Mouse (Mus musculus) hindbrain, postnatal 0 days (tissue): ENCODE measurements around the gene Celf1. TPM values are rescaled to one million over a fixed set of nuclear protein-coding genes. Genes with fewer than 3 reads are reported as not detected.
A peak's percentile ranks its signal among the peaks of the same experiment; 100 is the strongest.

Source experiments
- ATAC-seq: fragments of 200-750 bp; cut with Nextera tagmentation; 2 replicates; pipeline ENCODE4 v1.8.0; 2017; ENCODE audit warnings: mild to moderate bottlenecking, moderate TSS enrichment, moderate library complexity
- DNase-seq: peaks from one replicate; pipeline ENCODE4 v3.0.0-alpha.2; 2015; ENCODE audit warnings: low spot score
- H3K27ac ChIP-seq: fragments of 300-500 bp; sonication (generic); 2 replicates; pipeline ENCODE4 v1.5.1; 2014; ENCODE audit warnings: mild to moderate bottlenecking
- H3K27me3 ChIP-seq: fragments of 300-500 bp; sonication (generic); 2 replicates; pipeline ENCODE4 v1.6.1; 2014; ENCODE audit warnings: low read length, mixed read lengths; ENCODE audit not compliant: insufficient read depth
- H3K36me3 ChIP-seq: fragments of 300-500 bp; sonication (generic); 2 replicates; pipeline ENCODE4 v1.6.1; 2014; ENCODE audit warnings: low read length, mixed read lengths; ENCODE audit not compliant: insufficient read depth
- H3K4me1 ChIP-seq: fragments of 300-500 bp; sonication (generic); 2 replicates; pipeline ENCODE4 v1.6.1; 2014; ENCODE audit warnings: antibody characterized with exemption, low read length, mixed read lengths; ENCODE audit not compliant: insufficient read depth
- H3K4me2 ChIP-seq: fragments of 300-500 bp; sonication (generic); 2 replicates; pipeline ENCODE4 v1.6.1; 2014; ENCODE audit warnings: low read depth, mild to moderate bottlenecking, low read length, moderate library complexity, mixed read lengths
- H3K4me3 ChIP-seq: fragments of 300-500 bp; sonication (generic); 2 replicates; pipeline ENCODE4 v1.5.1; 2014; ENCODE audit warnings: low read length
- H3K9ac ChIP-seq: fragments of 300-500 bp; sonication (generic); replicated peaks from 2 replicates; pipeline ENCODE4 v1.6.1; 2014; ENCODE audit warnings: mild to moderate bottlenecking, low read length, moderate library complexity, mixed read lengths
- H3K9me3 ChIP-seq: fragments of 300-500 bp; sonication (generic); 2 replicates; pipeline ENCODE4 v1.6.1; 2016; ENCODE audit warnings: low read length, mixed read lengths
- CTCF ChIP-seq: IDR thresholded peaks from 2 replicates; pipeline ENCODE4 v1.5.1; 2016; ENCODE audit warnings: antibody characterized with exemption, control low read depth, low read depth
- WGBS: fragments of 180-500 bp; shearing (Covaris S2); extraction: QIAGEN DNeasy Blood & Tissue Kit; methylation state at CpG from one replicate; pipeline ENCODE4 v1.1.7; 2014; 5-methylcytosine and 5-hydroxymethylcytosine counted together
- polyA plus RNA-seq: library from polyadenylated mRNA; unstranded; fragments of >200 nt; fragmentation: Nextera tagmentation; extraction: Ambion mirVana; gene quantifications from 2 replicates; pipeline ENCODE4 v1.2.1, GENCODE M21; 2015
- total RNA-seq: library from RNA; depleted of rRNA; stranded (reverse); fragments of >200 nt; gene quantifications from 2 replicates; pipeline ENCODE4 v1.2.3, GENCODE M21; 2014

Celf1 gene
- total and polyA plus RNA-seq, 2 experiments from 2014 or later: 63.1 to 68.6 TPM

DNA sequence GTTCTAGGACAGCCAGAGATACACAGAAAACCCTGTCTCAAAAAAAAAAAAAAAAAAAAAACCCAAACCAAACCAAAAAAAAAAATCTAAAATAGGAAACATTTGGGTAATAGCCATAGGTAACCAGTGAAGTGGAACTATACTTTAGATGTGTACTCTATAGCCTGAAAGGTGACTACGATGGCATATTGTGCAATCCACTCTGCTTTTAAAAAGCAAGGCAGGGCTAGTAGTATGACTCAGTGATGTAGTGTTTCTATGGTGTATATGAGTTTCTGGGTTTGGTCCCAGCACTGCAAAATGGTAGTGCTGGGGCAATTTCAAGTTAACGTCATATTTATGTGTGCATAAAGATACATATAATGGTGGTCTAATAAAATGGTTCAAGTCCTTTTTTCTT, 33.5 kb upstream of the Celf1 start:
- Histone ChIP-seq H3K4me3 (no peak overlapping the region), H3K9ac (no peak overlapping the region), H3K27ac (no peak overlapping the region), H3K9me3 (no peaks in the 10 kb centered on the region), H3K36me3 (peaks cover 32% of the 10 kb centered on the region), H3K4me2 (no peak overlapping the region), H3K27me3 (no peaks in the 10 kb centered on the region), H3K4me1 (peaks cover 14% of the 10 kb centered on the region; the same call in 1 of the 2 replicates)
- DNase-seq: no peak
- no peak for TF ChIP-seq CTCF
- WGBS: 98% methylated on average over 2 of the region's 2 CpGs
- no peak for ATAC-seq

DNA sequence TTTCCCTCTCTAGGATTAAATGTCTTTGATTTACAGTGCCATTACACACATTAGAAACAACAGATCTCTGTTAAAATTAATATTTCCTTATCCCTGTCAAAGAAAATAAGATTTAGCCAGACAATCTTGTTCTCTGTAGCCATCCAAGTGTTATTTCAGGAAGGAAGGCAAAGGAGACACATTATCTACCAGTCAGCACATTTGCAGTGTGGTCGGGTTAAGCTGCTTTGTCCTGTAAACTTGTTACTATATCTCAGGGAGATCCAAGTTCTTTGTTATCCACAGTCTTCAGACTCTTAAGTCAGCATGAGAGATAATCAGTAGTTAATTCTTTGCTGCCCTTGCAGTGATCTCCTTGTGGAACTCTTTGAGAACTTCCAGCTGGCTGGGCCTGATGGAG, 29.3 kb upstream of the Celf1 start:
- H3K9ac ChIP-seq: no peak overlapping the region
- H3K4me2 ChIP-seq: no peak overlapping the region
- no peak overlapping the region for H3K27ac ChIP-seq
- H3K27me3 ChIP-seq: no peaks in the 10 kb centered on the region
- no peak for ATAC-seq
- H3K9me3 ChIP-seq: no peaks in the 10 kb centered on the region
- no peak overlapping the region for H3K4me3 ChIP-seq
- DNase-seq: no peak
- WGBS: 86% methylated on average over 1 of the region's 1 CpGs
- H3K4me1 ChIP-seq: no peaks in the 10 kb centered on the region
- no peak for TF ChIP-seq CTCF
- peaks cover 38% of the 10 kb centered on the region for H3K36me3 ChIP-seq

DNA sequence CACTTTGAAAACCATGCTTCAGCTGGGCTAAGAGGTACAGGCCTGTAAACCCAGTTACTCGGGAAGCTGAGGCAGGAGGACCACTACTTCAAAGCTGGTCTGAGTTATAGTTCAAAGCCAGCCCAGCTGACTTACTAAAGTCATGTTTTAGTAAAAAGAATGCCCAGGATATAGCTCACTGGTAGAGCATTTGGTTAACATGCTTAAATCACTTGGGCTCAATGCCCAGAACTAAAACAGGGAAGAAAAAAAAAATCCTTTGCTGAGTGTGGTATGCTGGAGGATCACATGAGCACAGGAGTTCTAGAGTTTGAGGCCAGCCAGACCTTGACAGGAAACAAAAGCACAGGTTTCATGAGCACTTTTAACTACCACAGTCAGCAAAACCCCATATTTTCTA, 28.5 kb upstream of the Celf1 start:
- DNase-seq (no peak), ATAC-seq (no peak)
- H3K27ac ChIP-seq: no peak overlapping the region
- peaks cover 38% of the 10 kb centered on the region for H3K36me3 ChIP-seq
- no peaks in the 10 kb centered on the region for H3K27me3 ChIP-seq
- H3K4me1 ChIP-seq: no peaks in the 10 kb centered on the region; the same call in 1 of the 2 replicates
- H3K9me3 ChIP-seq: no peaks in the 10 kb centered on the region
- 84% methylated on average over 1 of the region's 1 CpGs for WGBS
- no peak for TF ChIP-seq CTCF
- H3K4me2 ChIP-seq: no peak overlapping the region
- no peak overlapping the region for H3K9ac ChIP-seq
- H3K4me3 ChIP-seq: no peak overlapping the region

DNA sequence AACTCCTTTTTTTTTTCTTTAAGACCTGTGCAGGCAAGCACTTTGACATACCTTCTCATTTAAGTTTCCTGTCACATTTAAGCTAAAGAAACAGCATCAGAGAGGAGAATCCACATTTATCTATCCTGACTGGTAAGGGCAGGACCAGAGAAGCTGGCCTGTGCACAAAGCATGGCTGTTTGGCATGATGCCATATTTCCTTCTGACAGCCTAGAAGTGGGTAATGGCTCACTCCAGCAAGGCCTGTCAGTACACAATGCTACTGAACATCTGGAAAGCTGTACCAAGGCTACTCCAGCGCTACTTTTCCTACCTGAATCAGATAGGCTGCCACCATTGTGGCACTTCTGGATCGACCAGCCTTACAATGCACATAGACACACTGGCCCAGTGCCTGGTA, 26.5 kb upstream of the Celf1 start:
- H3K4me3 ChIP-seq: no peak overlapping the region
- ATAC-seq: no peak
- peaks cover 30% of the 10 kb centered on the region for H3K36me3 ChIP-seq
- TF ChIP-seq CTCF: no peak
- H3K27ac ChIP-seq: no peak overlapping the region
- no peaks in the 10 kb centered on the region; the same call in 1 of the 2 replicates for H3K4me1 ChIP-seq
- H3K4me2 ChIP-seq: no peak overlapping the region
- no peaks in the 10 kb centered on the region for H3K9me3 ChIP-seq
- DNase-seq: peak; percentile 61
- no peaks in the 10 kb centered on the region for H3K27me3 ChIP-seq
- no peak overlapping the region for H3K9ac ChIP-seq
- 64% methylated on average over 2 of the region's 2 CpGs for WGBS

DNA sequence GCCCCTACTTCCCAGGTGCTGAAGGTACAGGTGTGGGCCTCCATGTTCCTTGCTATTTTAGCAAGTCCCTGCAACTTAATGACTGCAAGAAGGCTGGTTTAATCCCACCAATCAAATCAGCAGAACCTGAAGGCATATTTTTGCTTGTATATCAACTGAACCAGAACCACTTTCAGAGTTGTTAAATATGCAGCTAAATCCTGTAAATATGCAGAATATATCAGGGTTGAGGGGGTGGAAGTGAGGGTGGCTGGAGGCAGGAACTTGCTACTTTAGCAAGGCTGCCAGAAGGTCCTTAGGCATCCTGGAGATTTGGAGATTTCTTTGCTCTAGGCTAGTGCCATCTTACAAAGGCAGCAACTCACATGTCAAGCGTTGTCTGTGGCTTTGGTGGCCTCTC, 24.7 kb upstream of the Celf1 start:
- ATAC-seq (no peak), DNase-seq (no peak)
- WGBS: 81% methylated on average over 1 of the region's 1 CpGs
- H3K4me2 ChIP-seq: peak overlapping the region; percentile 27; the same call in 1 of the 2 replicates
- H3K9ac ChIP-seq: 0 out of 2 replicates have a peak overlapping the region, but pooled peaks have one; percentile 21
- H3K27me3 ChIP-seq: no peaks in the 10 kb centered on the region
- no peaks in the 10 kb centered on the region for H3K9me3 ChIP-seq
- no peak for TF ChIP-seq CTCF
- peaks cover 16% of the 10 kb centered on the region for H3K36me3 ChIP-seq
- H3K27ac ChIP-seq: no peak overlapping the region
- no peaks in the 10 kb centered on the region; the same call in 1 of the 2 replicates for H3K4me1 ChIP-seq
- no peak overlapping the region for H3K4me3 ChIP-seq

DNA sequence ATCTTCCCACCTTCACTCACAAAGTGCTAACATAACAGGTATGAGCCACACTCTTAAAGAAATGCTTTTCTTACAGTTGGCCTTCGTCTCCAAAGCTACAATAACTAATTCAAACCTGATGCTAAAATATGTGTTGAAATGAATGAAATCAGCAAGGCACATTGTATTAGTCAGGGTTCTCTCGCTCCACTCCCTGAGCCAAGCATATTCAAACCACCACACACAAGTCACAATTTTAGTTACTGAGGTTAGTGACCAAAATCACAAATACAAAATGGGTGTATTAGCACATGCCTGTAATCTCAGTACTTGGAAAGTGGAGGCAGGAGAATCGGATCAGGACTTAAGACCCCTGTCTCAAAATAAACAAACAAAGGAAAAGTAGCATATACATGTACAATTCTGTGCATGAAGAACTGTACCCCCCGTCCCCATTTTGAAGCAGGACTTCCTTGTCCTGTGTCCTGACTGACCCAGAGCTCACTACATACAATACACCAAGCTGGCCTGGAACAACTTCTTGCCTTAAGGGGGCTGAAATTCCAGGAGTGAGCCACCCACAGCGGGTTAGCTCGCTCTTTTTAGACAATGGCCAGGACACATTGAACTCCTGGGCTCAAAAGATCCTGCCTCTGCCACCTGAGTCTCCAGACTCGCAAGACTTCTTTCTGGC, 23.5 kb upstream of the Celf1 start:
- Histone ChIP-seq H3K4me2 (peak overlapping the region; percentile 92), H3K27me3 (no peaks in the 10 kb centered on the region), H3K4me1 (no peaks in the 10 kb centered on the region; the same call in 1 of the 2 replicates), H3K9ac (peak overlapping the region; percentile 91), H3K36me3 (peaks cover 6% of the 10 kb centered on the region), H3K9me3 (no peaks in the 10 kb centered on the region), H3K4me3 (peak overlapping the region; percentile 53), H3K27ac (peak overlapping the region; percentile 95)
- no peak for TF ChIP-seq CTCF
- ATAC-seq (peak; percentile 3; the same call in 1 of the 2 replicates), DNase-seq (no peak)
- WGBS: 22% methylated on average over 7 of the region's 7 CpGs
